Mouse (Mus musculus): ENCODE measurements around the gene Paqr5.

Paqr5 gene

DNA sequence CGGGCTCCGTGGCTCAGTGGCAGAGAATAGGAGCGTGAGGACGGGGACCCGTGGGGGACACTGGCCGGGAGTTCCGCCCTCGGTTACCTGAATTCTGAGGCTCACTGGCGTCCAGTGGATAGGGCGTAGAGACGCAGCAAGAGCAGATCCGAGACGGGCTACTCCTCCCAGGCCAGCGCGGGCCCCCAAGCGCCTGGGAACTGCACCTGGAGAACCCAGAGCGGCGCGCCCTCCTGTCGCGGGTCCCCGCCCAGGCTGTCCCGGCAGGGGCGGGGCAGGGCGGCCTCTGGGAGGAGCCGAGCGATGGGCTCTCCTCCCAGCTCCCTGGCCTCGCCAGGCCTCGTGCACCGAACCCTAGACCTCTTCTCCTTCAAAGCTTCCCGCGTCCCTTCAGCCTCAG lies at the start of gene Paqr5:
Gene Paqr5, minus strand, starts transcription at position 257 of the 400 bp plus-strand sequence.
- no peak for ATAC-seq (ENCODE audit: insufficient number of reproducible peaks, low FRiP score, low TSS enrichment)

DNA sequence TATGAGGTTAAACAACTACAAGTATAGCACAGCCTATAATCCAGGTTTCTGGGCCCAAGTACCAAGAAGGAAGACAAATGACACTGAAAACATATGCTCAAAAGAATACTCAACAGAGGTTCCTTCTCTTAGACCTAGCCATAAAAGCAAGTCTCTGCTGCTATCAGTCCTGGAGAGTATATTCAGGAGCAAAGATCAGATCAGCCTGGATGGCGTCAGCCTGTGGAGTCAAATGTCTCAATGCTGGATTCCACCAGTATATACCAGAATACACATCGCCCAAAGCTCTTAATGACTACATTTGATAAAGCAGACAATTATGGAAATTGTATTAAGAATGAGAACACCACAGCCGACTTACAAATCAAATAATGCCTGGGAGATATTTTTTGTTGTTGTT lies 35.6 kb upstream of the Paqr5 start:
- no peak for ATAC-seq (ENCODE audit: insufficient number of reproducible peaks, low FRiP score, low TSS enrichment)

DNA sequence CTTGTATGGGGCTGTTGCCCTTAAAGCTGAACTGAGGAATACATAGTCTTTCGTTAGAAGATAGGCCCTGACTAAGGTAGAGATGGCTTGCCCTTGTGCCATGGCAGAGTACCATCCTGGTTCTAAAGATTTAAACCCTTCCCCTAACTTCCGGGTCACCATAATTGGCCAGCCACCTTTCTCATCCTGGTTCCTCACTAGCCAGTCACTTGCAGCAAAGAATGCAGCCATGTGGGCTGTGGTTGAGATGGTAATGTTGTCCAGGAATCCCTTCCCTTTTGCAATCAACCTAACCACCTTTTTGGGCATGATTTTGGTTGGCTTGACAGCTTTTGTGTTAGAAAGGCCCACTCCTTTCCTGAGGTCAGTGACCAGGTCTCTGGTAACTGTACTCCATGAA lies 33.8 kb upstream of the Paqr5 start:
- no peak for ATAC-seq (ENCODE audit: insufficient number of reproducible peaks, low FRiP score, low TSS enrichment)

DNA sequence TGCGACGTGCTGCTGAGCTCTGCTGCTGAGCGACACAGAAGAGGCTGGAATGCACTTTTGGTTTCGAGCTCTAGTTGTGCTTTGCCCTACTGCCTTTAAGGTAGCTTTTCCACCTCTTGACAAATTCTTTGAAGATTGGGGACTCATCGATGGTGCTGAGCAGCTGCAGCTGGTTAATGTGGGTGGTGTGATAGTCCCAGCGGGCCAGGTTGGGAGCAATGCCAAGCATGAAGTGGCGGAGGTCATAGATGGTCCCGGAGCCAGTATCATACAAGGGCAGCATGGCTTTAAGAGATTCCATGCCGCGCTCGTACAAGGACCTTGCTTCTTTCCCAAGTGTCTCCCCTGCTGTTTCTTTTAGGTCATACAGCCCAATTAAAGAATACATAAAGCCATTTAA lies 33.3 kb upstream of the Paqr5 start:
- ATAC-seq (ENCODE audit: insufficient number of reproducible peaks, low FRiP score, low TSS enrichment) = no peak

DNA sequence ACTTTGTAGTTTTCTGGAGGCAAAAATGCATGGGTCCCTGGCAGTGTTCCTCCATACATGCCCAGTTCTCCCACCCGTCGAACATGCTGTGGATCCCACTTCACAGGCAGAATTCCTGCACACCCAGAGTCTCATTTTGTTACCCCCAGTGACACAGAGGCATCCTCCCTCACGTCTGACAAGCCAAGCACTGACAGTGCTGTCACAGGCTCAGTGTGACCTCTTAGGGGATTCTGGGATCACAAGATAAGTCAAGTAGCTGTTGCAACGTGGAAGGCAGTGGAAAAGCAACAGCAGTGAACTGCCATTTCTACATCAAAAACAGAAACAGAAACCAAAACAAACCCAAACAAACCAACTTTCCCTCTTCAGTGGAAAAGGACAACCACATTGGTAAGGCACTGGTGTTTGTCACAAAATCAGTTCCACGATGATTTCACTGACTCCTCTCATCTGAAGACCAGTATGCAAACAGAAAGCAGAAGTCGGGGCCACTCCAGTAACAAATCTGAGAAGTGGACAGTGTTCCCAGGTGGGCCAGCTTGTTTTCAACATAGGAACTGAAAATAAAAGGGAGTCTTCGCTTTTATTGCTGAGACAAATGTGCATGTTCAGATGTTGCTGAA lies 31.3 kb upstream of the Paqr5 start:
- ATAC-seq (ENCODE audit: insufficient number of reproducible peaks, low FRiP score, low TSS enrichment) = no peak

DNA sequence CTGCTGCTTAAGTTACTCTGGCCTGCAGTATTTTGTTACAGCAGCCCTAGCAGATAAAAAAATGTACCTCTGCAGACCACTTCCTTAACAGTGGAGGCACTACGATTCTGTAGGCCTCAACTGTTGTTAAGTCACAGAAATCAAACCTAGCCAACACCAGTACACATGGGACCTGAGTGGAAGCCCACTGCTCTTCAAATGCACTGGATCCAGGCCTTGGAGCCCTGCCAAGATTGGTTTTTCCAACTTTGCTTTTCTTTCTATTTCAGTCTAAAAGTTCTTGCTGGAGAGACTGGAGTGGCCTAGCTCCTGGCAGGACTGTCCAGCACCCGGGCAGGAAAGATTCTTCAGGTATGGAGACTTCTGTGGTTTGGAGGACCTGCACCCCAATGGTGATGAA lies 29.6 kb upstream of the Paqr5 start:
- no peak for ATAC-seq (ENCODE audit: insufficient number of reproducible peaks, low FRiP score, low TSS enrichment)

DNA sequence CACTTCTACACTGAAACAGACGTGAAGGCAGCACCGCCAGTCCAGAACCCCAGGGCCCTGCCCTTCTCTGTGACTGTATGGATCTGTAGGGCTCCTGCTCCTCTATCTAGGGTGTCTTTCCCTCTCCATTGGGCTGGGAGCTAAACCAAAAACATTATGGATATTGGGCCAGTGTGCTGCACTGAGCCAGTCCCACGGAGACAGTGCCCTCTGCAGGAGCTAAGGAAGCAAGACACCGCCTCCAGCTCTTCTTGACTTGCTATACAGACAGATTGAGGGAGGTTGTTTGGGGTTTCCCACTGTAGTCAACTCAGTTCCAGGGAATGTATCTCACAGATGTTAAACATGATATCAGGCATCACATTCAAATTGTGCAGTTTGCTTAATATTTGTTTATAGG lies 24.1 kb upstream of the Paqr5 start:
- no peak for ATAC-seq (ENCODE audit: insufficient number of reproducible peaks, low FRiP score, low TSS enrichment)

DNA sequence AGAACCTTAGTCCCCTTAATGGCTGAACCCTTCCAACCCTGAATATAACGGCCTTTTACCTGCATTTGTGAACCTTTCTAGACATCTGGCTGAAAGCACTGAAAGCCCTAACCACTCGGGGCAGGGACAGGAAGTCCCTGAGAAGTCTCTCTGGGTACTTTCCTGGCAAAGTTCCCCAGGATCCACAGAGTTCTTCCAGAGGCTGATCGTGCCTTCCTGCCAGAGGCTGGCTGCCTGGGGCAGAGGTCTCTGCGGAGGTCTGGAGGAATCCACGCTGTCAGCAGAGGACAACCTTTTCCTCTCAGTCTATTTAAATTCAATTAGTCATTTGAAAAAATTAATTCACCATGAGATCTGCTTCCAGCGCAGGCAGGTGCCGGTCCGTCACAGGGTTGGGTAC lies 22.5 kb upstream of the Paqr5 start:
- ATAC-seq (ENCODE audit: insufficient number of reproducible peaks, low FRiP score, low TSS enrichment) = no peak

DNA sequence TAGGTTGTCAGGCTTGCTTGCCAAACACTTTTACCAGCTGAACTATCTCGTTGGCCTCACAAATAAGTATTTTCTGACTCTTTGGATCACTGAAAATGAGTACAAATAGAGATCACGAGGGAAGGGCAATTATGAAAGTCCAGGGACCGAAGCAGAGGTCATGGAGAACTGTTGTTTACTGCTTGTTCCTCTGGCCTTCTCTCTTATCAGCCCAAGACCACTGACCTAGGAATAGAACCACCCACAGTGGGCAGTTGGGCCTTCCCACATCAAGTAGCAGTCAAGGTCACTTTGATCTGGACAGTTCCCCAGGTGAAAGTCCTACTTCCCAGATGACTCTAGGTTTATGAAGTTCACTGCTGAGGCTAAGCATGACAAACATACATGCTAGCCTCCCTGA lies 15.5 kb upstream of the Paqr5 start:
- no peak for ATAC-seq (ENCODE audit: insufficient number of reproducible peaks, low FRiP score, low TSS enrichment)

DNA sequence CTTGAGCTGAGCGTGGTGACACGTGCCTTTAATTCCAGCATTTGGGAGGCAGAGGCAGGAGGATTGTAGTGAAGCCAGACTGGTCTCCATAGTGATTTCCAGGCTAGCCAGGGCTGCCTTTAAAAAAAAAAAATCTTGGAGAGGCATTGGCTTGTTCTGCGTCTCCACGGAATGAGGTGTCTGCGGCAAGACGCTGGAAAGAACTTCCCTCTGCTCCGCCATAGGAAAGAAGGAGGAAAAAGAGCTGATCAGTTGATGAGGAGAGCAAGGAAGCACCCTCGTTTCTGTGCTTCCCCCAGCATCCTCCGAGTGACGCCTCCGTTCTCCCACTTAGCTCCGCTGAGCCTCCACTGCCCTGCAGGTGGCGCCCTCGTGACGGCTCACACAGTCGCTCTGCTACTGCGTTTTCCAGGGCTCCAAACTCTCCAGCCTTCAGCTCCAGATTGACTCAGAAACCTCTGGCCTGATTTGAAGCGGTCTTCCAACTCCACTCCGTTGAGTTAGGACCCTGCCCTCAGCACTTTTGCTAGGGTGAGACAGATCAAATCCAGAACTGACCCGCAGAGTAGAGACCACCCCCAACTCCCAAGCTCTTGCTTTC lies 13.5 kb upstream of the Paqr5 start:
- ATAC-seq (ENCODE audit: insufficient number of reproducible peaks, low FRiP score, low TSS enrichment) = peak; percentile 74

DNA sequence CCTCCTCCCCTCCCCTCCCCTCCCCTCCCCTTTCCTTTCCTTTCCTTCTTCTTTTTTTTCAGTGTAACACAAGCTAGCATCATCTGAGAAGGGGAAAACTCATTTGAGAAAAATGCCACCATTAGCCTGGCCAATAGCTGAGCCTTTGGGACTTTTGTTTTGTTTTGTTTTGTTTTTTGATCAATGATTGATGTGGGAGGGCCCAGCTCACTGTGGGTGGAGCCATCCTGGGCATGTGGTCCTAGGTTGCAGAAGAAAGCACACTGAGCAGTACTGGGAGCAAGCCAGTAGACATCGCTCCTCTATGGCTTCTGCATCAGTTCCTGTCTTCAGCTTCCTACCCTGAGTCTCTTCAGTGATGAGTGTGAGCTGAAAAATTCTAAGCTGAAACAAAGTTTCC lies 9.2 kb upstream of the Paqr5 start:
- ATAC-seq (ENCODE audit: insufficient number of reproducible peaks, low FRiP score, low TSS enrichment) = no peak

DNA sequence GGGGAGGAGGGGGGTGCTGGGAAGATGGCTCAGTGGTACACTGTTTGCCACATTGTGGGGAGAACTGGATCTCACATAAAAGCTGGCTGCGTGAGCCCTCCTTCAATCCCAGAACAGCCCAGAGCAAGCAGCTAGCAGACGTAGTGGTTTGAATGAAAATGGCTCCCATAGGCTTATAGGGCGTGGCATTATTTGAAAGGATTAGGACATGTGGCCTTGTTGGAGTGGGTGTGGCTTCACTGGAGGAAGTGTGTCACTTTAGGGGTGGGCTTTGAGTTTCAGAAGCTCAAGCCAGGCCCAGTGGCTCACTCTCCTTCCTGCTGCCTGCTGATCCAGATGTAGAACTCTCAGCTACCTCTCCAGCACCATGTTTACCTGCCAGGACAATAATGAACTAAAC lies 5.5 kb upstream of the Paqr5 start:
- no peak for ATAC-seq (ENCODE audit: insufficient number of reproducible peaks, low FRiP score, low TSS enrichment)

DNA sequence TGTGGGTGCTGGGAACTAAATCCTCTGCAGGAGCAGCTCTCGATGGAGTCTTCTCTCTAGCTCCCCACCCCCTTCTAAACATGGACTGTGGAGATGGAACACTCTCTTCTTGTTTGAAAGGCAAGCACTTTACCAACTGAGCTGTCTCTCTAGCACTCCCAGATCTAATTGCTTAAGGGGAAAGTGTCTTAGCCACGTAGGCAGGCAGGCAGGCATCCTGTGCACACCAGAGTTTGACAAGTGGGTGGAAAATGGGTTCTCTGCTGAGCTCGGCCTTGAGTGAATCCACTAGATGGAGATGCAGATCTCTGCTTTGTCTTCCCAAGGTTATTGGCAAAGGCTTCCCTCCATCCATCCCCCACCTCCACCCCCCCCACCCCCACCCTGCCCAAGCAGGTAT lies 1.4 kb upstream of the Paqr5 start:
- no peak for ATAC-seq (ENCODE audit: insufficient number of reproducible peaks, low FRiP score, low TSS enrichment)

DNA sequence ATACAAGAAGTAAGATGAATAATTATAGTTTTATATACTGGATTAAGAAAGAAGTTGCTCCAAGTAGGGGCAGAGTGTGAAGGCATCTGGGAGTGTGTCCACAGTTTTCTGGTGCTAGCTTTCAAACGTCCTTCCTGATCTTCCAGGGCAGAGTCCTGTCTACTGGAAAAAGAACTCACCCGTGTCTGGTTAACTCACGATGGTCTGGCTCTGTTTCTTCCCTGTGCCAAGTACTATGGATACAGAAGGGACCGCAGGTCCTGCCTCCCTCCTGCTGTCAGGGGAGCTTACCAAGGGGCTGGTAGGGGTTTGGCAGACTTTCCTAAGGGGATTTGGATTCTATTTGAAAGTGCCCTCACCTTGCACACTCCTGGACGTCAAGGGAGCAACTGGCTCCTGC lies 1.6 kb downstream of the Paqr5 start:
- ATAC-seq (ENCODE audit: insufficient number of reproducible peaks, low FRiP score, low TSS enrichment) = no peak

DNA sequence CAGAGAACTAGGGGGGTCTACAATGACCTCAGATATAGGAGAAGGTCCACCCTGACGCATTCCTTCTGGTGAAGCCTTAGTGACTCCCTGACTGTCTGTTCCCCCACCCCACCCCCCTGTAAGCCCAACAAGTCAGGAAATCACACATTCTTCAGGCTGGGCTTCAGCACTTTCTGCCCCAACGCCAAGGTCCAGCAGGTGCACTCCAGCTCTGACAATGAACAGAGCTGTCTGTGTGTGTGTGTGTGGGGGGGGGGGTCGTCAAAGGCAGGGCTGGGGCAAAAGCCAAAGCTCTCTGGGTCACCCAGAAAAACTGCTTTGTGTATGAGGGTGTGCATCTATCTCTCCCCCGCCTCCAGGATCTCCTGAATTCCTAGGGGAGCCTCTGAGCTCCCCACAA lies 2.8 kb downstream of the Paqr5 start:
- ATAC-seq (ENCODE audit: insufficient number of reproducible peaks, low FRiP score, low TSS enrichment) = no peak

DNA sequence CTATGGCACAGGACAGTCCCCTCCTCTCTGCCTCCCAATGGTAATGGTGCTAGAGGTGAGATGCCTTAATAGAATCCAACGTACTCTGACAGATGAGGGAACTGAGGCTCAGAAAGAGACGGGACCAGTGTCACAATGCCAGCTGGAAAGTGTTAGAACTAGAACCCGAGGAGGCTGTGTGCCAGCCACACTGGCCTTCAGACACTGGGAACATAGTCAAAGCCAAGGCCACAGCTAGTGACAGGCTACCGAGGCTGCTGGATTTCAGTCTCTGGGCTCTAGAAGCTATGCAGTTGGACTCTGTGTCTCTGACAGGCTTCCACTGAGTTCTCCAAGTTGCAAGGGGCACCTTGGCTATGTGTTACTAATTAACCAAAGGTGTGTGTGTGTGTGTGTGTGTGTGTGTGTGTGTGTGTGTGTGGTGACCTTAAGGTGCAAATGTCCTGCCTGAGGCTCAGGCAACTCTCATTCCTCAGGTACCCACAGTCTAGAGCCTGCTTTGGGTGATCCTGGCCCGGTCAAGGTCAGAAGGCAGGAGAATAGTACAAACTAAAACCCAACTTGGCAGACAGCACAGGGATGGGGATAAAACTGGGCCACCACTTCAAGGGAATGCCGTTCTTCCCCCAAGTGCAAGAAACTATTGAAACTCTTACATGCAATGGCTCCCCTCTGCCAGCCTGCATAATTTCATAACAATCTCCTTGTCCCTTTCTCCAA lies 3.5 kb downstream of the Paqr5 start:
- ATAC-seq (ENCODE audit: insufficient number of reproducible peaks, low FRiP score, low TSS enrichment) = no peak

DNA sequence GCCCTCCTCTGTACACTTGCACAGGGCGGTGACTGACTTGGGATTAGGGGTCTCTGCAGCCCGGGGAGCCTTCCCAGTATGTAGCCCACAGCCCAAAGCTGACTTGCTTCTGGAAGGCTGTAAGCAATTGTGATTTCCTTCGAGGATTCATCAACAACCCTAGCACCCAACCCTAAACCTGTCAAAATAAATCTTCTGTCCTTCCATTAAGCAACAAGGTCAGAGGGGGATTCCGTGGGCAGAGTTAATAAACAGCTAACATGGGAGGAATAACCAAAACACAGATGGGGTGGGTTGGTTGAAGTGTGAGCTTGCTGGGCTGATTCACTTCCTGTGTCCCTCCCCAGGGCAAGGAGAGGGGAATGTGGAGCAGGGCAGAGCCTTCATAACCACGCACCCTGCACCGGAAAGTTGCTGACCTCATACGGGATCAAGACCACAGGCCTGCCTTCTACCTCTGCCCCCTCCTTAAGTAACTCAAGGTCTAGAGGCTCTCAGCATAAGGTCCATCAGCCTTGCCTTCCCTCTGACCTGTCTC lies 5.0 kb downstream of the Paqr5 start:
- no peak for ATAC-seq (ENCODE audit: insufficient number of reproducible peaks, low FRiP score, low TSS enrichment)

DNA sequence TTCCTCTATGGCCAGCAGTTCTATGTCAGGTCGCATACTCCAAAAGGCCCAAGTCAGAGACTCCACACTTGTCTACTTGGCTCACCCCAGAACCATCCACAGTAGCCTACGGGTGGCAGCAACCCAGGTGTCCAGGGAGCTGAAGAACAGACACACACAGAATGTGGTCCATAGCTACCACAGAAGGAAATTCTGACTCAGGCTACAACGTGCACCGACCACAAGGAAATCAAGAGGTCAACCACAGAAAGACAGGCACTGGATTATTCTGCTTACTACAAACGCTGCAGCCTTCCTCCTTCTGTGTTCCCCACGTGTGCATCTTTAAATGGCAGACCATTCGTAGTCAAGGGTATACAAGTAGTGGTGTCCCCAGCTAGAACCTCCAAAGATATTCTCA lies 6.4 kb downstream of the Paqr5 start:
- no peak for ATAC-seq (ENCODE audit: insufficient number of reproducible peaks, low FRiP score, low TSS enrichment)

DNA sequence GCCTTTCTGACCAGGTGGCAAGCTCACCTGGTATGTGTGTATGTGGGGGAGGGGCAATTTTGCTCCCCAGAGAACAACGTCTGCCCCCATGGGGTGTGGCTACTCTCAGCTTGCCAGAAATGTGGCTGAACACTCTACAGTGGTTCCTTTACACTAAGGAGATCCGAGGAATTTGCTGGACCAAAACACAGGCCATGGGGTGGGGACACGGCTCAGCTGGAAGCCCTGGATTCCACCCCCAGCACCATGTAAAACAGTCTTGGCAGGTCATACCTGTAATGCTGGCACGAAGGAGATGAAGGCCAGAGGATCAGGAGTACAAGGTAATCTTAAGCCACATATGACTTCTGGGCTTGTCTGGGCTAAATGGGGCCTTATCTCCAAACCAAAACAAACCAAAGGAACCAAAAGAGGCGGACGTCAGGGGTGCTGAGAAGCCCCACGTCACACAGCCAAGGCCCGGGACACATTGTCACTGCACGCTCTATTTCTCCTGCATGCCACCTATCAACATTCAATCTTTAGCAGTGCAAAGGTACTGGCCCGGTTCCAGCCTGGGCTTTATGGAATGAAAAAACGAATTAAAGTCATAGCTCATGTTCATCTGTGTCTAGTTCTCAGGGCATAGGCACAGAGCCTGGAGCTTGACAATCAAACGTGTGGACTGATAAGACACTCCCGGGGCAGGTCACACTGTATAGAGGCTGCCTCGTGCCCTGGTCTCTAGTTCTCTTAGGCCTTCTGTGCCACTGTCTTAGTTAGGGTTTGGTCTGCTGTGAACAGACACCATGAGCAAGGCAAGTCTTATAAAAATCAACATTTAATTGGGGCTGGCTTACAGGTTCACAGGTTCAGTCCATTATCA lies 8.2 kb downstream of the Paqr5 start:
- ATAC-seq (ENCODE audit: insufficient number of reproducible peaks, low FRiP score, low TSS enrichment) = no peak

DNA sequence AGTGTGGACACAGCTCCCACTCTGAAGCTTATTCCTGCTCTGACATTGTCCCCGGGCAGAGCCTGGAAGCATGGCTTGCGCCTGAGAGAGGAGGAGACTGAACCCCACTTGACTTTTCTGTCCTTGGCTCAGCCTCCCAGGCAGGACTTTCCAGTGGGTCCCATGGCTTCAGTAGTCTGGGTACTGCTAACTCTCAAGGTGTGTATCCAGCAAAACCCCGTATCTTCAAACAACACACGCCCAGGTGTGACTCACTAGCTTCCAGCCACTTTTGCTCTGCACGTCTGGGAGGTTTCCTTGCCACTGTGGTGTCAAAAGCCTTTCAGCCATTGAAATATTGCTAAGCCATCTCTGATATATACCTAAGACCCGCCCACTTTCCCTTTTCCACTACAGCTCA lies 9.3 kb downstream of the Paqr5 start:
- ATAC-seq (ENCODE audit: insufficient number of reproducible peaks, low FRiP score, low TSS enrichment) = no peak

DNA sequence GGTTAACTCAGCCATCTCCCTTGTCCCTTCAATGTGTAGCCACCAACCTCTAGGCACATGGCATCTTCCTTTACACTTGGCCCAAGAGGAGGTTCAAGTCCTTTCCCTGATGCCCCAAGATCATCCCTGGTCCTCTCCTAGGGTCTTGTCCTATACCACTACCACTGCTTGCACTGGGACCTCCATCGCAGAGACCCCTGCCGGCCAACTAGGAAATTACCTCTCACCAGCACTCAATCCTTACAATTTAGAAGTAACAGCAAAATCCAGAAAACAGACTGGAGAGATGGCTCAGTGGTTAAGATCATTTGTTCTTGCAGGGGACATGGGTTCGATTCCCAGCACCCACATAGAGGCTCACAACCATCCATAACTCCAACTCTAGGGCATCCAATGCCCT lies 11.2 kb downstream of the Paqr5 start:
- ATAC-seq (ENCODE audit: insufficient number of reproducible peaks, low FRiP score, low TSS enrichment) = no peak

Measured in cerebellum, adult (tissue).